Mouse (Mus musculus): Measurements from ENCODE around the gene Ipmk. TPM values are rescaled to one million over a fixed set of nuclear protein-coding genes. Genes with fewer than 3 reads are reported as not detected.
A peak's percentile ranks its signal among the peaks of the same experiment; 100 is the strongest.
"Not testable (repeated sequence)": the region's sequence is repeated elsewhere in the genome, so short reads cannot be mapped to it uniquely, and the experiment has no call there.

Gene Ipmk
- polyA plus RNA-seq, 1 experiment from 2014 or later = 14.3 TPM

- Histone ChIP-seq H3K27ac (no peak overlapping the region), H3K4me3 (replicated peaks) (no peak overlapping the region), H3K27me3 (no peaks in the 10 kb centered on the region), H3K9me3 (replicated peaks) (no peaks in the 10 kb centered on the region), H3K4me2 (no peak overlapping the region), H3K4me1 (no peaks in the 10 kb centered on the region), H3K9ac (no peak overlapping the region), H3K36me3 (no peaks in the 10 kb centered on the region)
- 89% methylated on average over 5 of the region's 5 CpGs for WGBS
- ATAC-seq (replicated peaks; ENCODE audit: low FRiP score) = no peak
These were observed 100.7 kb downstream of the Ipmk start for GRCm38 (mm10) chr10:71448284-71448683.

GRCm38 (mm10) chr10:71455355-71455754 is 107.8 kb downstream of the Ipmk start:
- WGBS = 81% methylated on average over 3 of the region's 3 CpGs
- Histone ChIP-seq H3K4me1 (no peaks in the 10 kb centered on the region), H3K4me2 (no peak overlapping the region), H3K36me3 (no peaks in the 10 kb centered on the region), H3K9ac (no peak overlapping the region), H3K27ac (no peak overlapping the region), H3K9me3 (replicated peaks) (no peaks in the 10 kb centered on the region), H3K27me3 (no peaks in the 10 kb centered on the region), H3K4me3 (replicated peaks) (no peak overlapping the region)
- ATAC-seq (replicated peaks; ENCODE audit: low FRiP score) = no peak

GRCm38 (mm10) chr10:71462371-71462770 is 114.8 kb downstream of the Ipmk start:
- H3K27ac ChIP-seq; H3K4me1 ChIP-seq; H3K4me2 ChIP-seq; H3K9me3 ChIP-seq (replicated peaks); ATAC-seq (replicated peaks; ENCODE audit: low FRiP score); H3K36me3 ChIP-seq; H3K4me3 ChIP-seq (replicated peaks); H3K27me3 ChIP-seq; H3K9ac ChIP-seq: not testable (repeated sequence)
- WGBS = 75% methylated on average over 13 of the region's 13 CpGs

GRCm38 (mm10) chr10:71464417-71464816 is 116.9 kb downstream of the Ipmk start:
- peak; percentile 56 for ATAC-seq (replicated peaks; ENCODE audit: low FRiP score)
- H3K27me3 ChIP-seq = no peaks in the 10 kb centered on the region

GRCm38 (mm10) chr10:71468315-71468714 is 120.8 kb downstream of the Ipmk start:
- Histone ChIP-seq H3K4me3 (replicated peaks) (no peak overlapping the region), H3K36me3 (no peaks in the 10 kb centered on the region), H3K9ac (no peak overlapping the region), H3K9me3 (replicated peaks) (no peaks in the 10 kb centered on the region), H3K4me2 (no peak overlapping the region), H3K27me3 (no peaks in the 10 kb centered on the region), H3K4me1 (no peaks in the 10 kb centered on the region), H3K27ac (no peak overlapping the region)
- WGBS = 91% methylated on average over 3 of the region's 3 CpGs
- no peak for ATAC-seq (replicated peaks; ENCODE audit: low FRiP score)

More at GRCm38 (mm10) chr10:71464417-71464816, 116.9 kb downstream of the Ipmk start:
- Histone ChIP-seq H3K4me2 (no peak overlapping the region), H3K9me3 (replicated peaks) (no peaks in the 10 kb centered on the region), H3K9ac (no peak overlapping the region), H3K36me3 (no peaks in the 10 kb centered on the region), H3K4me3 (replicated peaks) (no peak overlapping the region), H3K4me1 (no peaks in the 10 kb centered on the region), H3K27ac (no peak overlapping the region)
- WGBS = 36% methylated on average over 6 of the region's 6 CpGs

GRCm38 (mm10) chr10:71469751-71470150 is 122.2 kb downstream of the Ipmk start:
- Histone ChIP-seq H3K36me3 (no peaks in the 10 kb centered on the region), H3K4me3 (replicated peaks) (no peak overlapping the region), H3K4me1 (no peaks in the 10 kb centered on the region), H3K4me2 (no peak overlapping the region), H3K27ac (no peak overlapping the region), H3K9me3 (replicated peaks) (no peaks in the 10 kb centered on the region), H3K9ac (no peak overlapping the region), H3K27me3 (no peaks in the 10 kb centered on the region)
- 61% methylated on average over 13 of the region's 13 CpGs for WGBS
- ATAC-seq (replicated peaks; ENCODE audit: low FRiP score) = no peak

GRCm38 (mm10) chr10:71472033-71472432 is 124.5 kb downstream of the Ipmk start:
- Histone ChIP-seq H3K36me3 (no peaks in the 10 kb centered on the region), H3K9me3 (replicated peaks) (no peaks in the 10 kb centered on the region), H3K4me3 (replicated peaks) (no peak overlapping the region), H3K27ac (no peak overlapping the region), H3K9ac (no peak overlapping the region), H3K4me1 (no peaks in the 10 kb centered on the region), H3K27me3 (no peaks in the 10 kb centered on the region), H3K4me2 (no peak overlapping the region)
- 91% methylated on average over 6 of the region's 6 CpGs for WGBS
- no peak for ATAC-seq (replicated peaks; ENCODE audit: low FRiP score)

- no peak overlapping the region for H3K4me3 ChIP-seq (replicated peaks)
- H3K36me3 ChIP-seq = no peaks in the 10 kb centered on the region
- H3K9me3 ChIP-seq (replicated peaks) = no peaks in the 10 kb centered on the region
- no peaks in the 10 kb centered on the region for H3K4me1 ChIP-seq
- 55% methylated on average over 13 of the region's 13 CpGs for WGBS
- H3K27me3 ChIP-seq = 0 out of 2 replicates have a peak, but pooled peaks cover 6% of the 10 kb centered on the region
- no peak overlapping the region for H3K4me2 ChIP-seq
- peak; percentile 77 for ATAC-seq (replicated peaks; ENCODE audit: low FRiP score)
- no peak overlapping the region for H3K9ac ChIP-seq
- H3K27ac ChIP-seq = no peak overlapping the region
These were observed 126.0 kb downstream of the Ipmk start for GRCm38 (mm10) chr10:71473590-71473989.

GRCm38 (mm10) chr10:71476471-71477080 is 129.0 kb downstream of the Ipmk start:
- no peaks in the 10 kb centered on the region for H3K4me1 ChIP-seq
- no peaks in the 10 kb centered on the region for H3K9me3 ChIP-seq (replicated peaks)
- H3K4me2 ChIP-seq = no peak overlapping the region
- H3K27me3 ChIP-seq = 0 out of 2 replicates have a peak, but pooled peaks cover 6% of the 10 kb centered on the region
- no peak overlapping the region for H3K9ac ChIP-seq
- H3K4me3 ChIP-seq (replicated peaks) = no peak overlapping the region
- ATAC-seq (replicated peaks; ENCODE audit: low FRiP score) = no peak
- WGBS = 81% methylated on average over 8 of the region's 8 CpGs
- H3K27ac ChIP-seq = no peak overlapping the region
- no peaks in the 10 kb centered on the region for H3K36me3 ChIP-seq

GRCm38 (mm10) chr10:71477147-71477546 is 129.6 kb downstream of the Ipmk start:
- H3K36me3 ChIP-seq = no peaks in the 10 kb centered on the region
- ATAC-seq (replicated peaks; ENCODE audit: low FRiP score) = no peak
- no peaks in the 10 kb centered on the region for H3K4me1 ChIP-seq
- H3K27me3 ChIP-seq = 0 out of 2 replicates have a peak, but pooled peaks cover 6% of the 10 kb centered on the region
- H3K4me3 ChIP-seq (replicated peaks) = no peak overlapping the region
- no peak overlapping the region for H3K9ac ChIP-seq
- no peak overlapping the region for H3K27ac ChIP-seq
- WGBS = 66% methylated on average over 4 of the region's 4 CpGs
- H3K9me3 ChIP-seq (replicated peaks) = no peaks in the 10 kb centered on the region
- H3K4me2 ChIP-seq = no peak overlapping the region

GRCm38 (mm10) chr10:71479700-71480325 is 132.2 kb downstream of the Ipmk start:
- Histone ChIP-seq H3K27me3 (0 out of 2 replicates have a peak, but pooled peaks cover 6% of the 10 kb centered on the region), H3K4me2 (no peak overlapping the region), H3K4me3 (replicated peaks) (no peak overlapping the region), H3K27ac (no peak overlapping the region), H3K36me3 (no peaks in the 10 kb centered on the region), H3K9me3 (replicated peaks) (no peaks in the 10 kb centered on the region), H3K4me1 (no peaks in the 10 kb centered on the region), H3K9ac (no peak overlapping the region)
- WGBS = 13% methylated on average over 8 of the region's 8 CpGs
- peak; percentile 43; the same call in 1 of the 2 replicates for ATAC-seq (replicated peaks; ENCODE audit: low FRiP score)

All from kidney, embryonic 15.5 days (tissue).